Mouse (Mus musculus): ENCODE data around the gene Nup37. TPM values are rescaled to one million over a fixed set of nuclear protein-coding genes. Genes with fewer than 3 reads are reported as not detected.

The Nup37 gene
- polyA plus RNA-seq, 1 experiment: 7.1 TPM

GRCm38 (mm10) chr10:88201650-88202049, 54.9 kb downstream of the Nup37 start:
- peak; percentile 4 for DNase-seq
- no peaks in the 10 kb centered on the region for H3K27me3 ChIP-seq (replicated peaks; ENCODE audit: control insufficient read depth, insufficient read depth, low read length)
- no peak for TF ChIP-seq CTCF (conservative IDR thresholded peaks at IDR 0.05; ENCODE audit: insufficient read depth, insufficient read length, low read depth, low read length)
- 62% methylated on average over 13 of the region's 13 CpGs for WGBS
- no peaks in the 10 kb centered on the region; the same call in 1 of the 2 replicates for H3K36me3 ChIP-seq (ENCODE audit: control insufficient read depth, insufficient read depth, low read length)
- peak overlapping the region; percentile 75; the same call in 1 of the 2 replicates for H3K27ac ChIP-seq (ENCODE audit: insufficient read depth, low read depth, low read length)
- peaks cover 5% of the 10 kb centered on the region; the same call in 1 of the 2 replicates for H3K4me1 ChIP-seq (ENCODE audit: control insufficient read depth, insufficient read depth, low read length)
- peak overlapping the region; percentile 75 for H3K4me3 ChIP-seq (ENCODE audit: insufficient read depth, low read depth, low read length)

GRCm38 (mm10) chr10:88202581-88202980, 55.8 kb downstream of the Nup37 start:
- 90% methylated on average over 8 of the region's 8 CpGs for WGBS
- no peak overlapping the region for H3K4me3 ChIP-seq (ENCODE audit: insufficient read depth, low read depth, low read length)

GRCm38 (mm10) chr10:88203236-88203635, 56.4 kb downstream of the Nup37 start:
- Histone ChIP-seq H3K27me3 (replicated peaks; ENCODE audit: control insufficient read depth, insufficient read depth, low read length) (no peaks in the 10 kb centered on the region), H3K27ac (ENCODE audit: insufficient read depth, low read depth, low read length) (no peak overlapping the region), H3K36me3 (ENCODE audit: control insufficient read depth, insufficient read depth, low read length) (no peaks in the 10 kb centered on the region; the same call in 1 of the 2 replicates), H3K4me3 (ENCODE audit: insufficient read depth, low read depth, low read length) (no peak overlapping the region), H3K4me1 (ENCODE audit: control insufficient read depth, insufficient read depth, low read length) (peaks cover 5% of the 10 kb centered on the region; the same call in 1 of the 2 replicates)
- DNase-seq: no peak
- 95% methylated on average over 6 of the region's 6 CpGs for WGBS
- TF ChIP-seq CTCF (conservative IDR thresholded peaks at IDR 0.05; ENCODE audit: insufficient read depth, insufficient read length, low read depth, low read length) (no peak), POLR2A (IDR thresholded peaks at IDR 0.05; ENCODE audit: low read depth, low read length) (no peak)

More at GRCm38 (mm10) chr10:88202581-88202980, 55.8 kb downstream of the Nup37 start:
- peaks cover 5% of the 10 kb centered on the region; the same call in 1 of the 2 replicates for H3K4me1 ChIP-seq (ENCODE audit: control insufficient read depth, insufficient read depth, low read length)
- no peaks in the 10 kb centered on the region; the same call in 1 of the 2 replicates for H3K36me3 ChIP-seq (ENCODE audit: control insufficient read depth, insufficient read depth, low read length)
- no peak overlapping the region for H3K27ac ChIP-seq (ENCODE audit: insufficient read depth, low read depth, low read length)
- TF ChIP-seq CTCF (conservative IDR thresholded peaks at IDR 0.05; ENCODE audit: insufficient read depth, insufficient read length, low read depth, low read length) (no peak), POLR2A (IDR thresholded peaks at IDR 0.05; ENCODE audit: low read depth, low read length) (no peak)
- no peaks in the 10 kb centered on the region for H3K27me3 ChIP-seq (replicated peaks; ENCODE audit: control insufficient read depth, insufficient read depth, low read length)
- no peak for DNase-seq

GRCm38 (mm10) chr10:88212644-88213043, 65.9 kb downstream of the Nup37 start:
- Histone ChIP-seq H3K27me3 (replicated peaks; ENCODE audit: control insufficient read depth, insufficient read depth, low read length) (no peaks in the 10 kb centered on the region), H3K4me3 (ENCODE audit: insufficient read depth, low read depth, low read length) (no peak overlapping the region), H3K36me3 (ENCODE audit: control insufficient read depth, insufficient read depth, low read length) (0 out of 2 replicates have a peak, but pooled peaks cover 2% of the 10 kb centered on the region), H3K4me1 (ENCODE audit: control insufficient read depth, insufficient read depth, low read length) (no peaks in the 10 kb centered on the region), H3K27ac (ENCODE audit: insufficient read depth, low read depth, low read length) (no peak overlapping the region)
- 94% methylated on average over 5 of the region's 5 CpGs for WGBS
- TF ChIP-seq POLR2A (IDR thresholded peaks at IDR 0.05; ENCODE audit: low read depth, low read length) (no peak), CTCF (conservative IDR thresholded peaks at IDR 0.05; ENCODE audit: insufficient read depth, insufficient read length, low read depth, low read length) (no peak)
- no peak for DNase-seq

GRCm38 (mm10) chr10:88214800-88215514, 68.2 kb downstream of the Nup37 start:
- Histone ChIP-seq H3K4me1 (ENCODE audit: control insufficient read depth, insufficient read depth, low read length) (no peaks in the 10 kb centered on the region), H3K36me3 (ENCODE audit: control insufficient read depth, insufficient read depth, low read length) (0 out of 2 replicates have a peak, but pooled peaks cover 2% of the 10 kb centered on the region), H3K4me3 (ENCODE audit: insufficient read depth, low read depth, low read length) (no peak overlapping the region), H3K27ac (ENCODE audit: insufficient read depth, low read depth, low read length) (no peak overlapping the region), H3K27me3 (replicated peaks; ENCODE audit: control insufficient read depth, insufficient read depth, low read length) (no peaks in the 10 kb centered on the region)
- no peak for DNase-seq
- 93% methylated on average over 20 of the region's 20 CpGs for WGBS
- no peak for TF ChIP-seq CTCF (conservative IDR thresholded peaks at IDR 0.05; ENCODE audit: insufficient read depth, insufficient read length, low read depth, low read length)
- no peak for TF ChIP-seq POLR2A (IDR thresholded peaks at IDR 0.05; ENCODE audit: low read depth, low read length)

- Histone ChIP-seq H3K36me3 (ENCODE audit: control insufficient read depth, insufficient read depth, low read length) (peaks cover 4% of the 10 kb centered on the region), H3K27me3 (replicated peaks; ENCODE audit: control insufficient read depth, insufficient read depth, low read length) (no peaks in the 10 kb centered on the region), H3K4me1 (ENCODE audit: control insufficient read depth, insufficient read depth, low read length) (no peaks in the 10 kb centered on the region), H3K4me3 (ENCODE audit: insufficient read depth, low read depth, low read length) (no peak overlapping the region), H3K27ac (ENCODE audit: insufficient read depth, low read depth, low read length) (no peak overlapping the region)
- WGBS: 88% methylated on average over 3 of the region's 3 CpGs
- TF ChIP-seq CTCF (conservative IDR thresholded peaks at IDR 0.05; ENCODE audit: insufficient read depth, insufficient read length, low read depth, low read length): no peak
- TF ChIP-seq POLR2A (IDR thresholded peaks at IDR 0.05; ENCODE audit: low read depth, low read length): no peak
- DNase-seq: no peak
These were observed 71.4 kb downstream of the Nup37 start for GRCm38 (mm10) chr10:88218161-88218560.

GRCm38 (mm10) chr10:88221718-88222117, 74.9 kb downstream of the Nup37 start:
- TF ChIP-seq CTCF (conservative IDR thresholded peaks at IDR 0.05; ENCODE audit: insufficient read depth, insufficient read length, low read depth, low read length): no peak
- no peak for TF ChIP-seq POLR2A (IDR thresholded peaks at IDR 0.05; ENCODE audit: low read depth, low read length)
- WGBS: 80% methylated on average over 5 of the region's 5 CpGs
- H3K27ac ChIP-seq (ENCODE audit: insufficient read depth, low read depth, low read length): no peak overlapping the region
- no peak for DNase-seq
- H3K4me3 ChIP-seq (ENCODE audit: insufficient read depth, low read depth, low read length): no peak overlapping the region
- H3K4me1 ChIP-seq (ENCODE audit: control insufficient read depth, insufficient read depth, low read length): no peaks in the 10 kb centered on the region
- peaks cover 3% of the 10 kb centered on the region for H3K36me3 ChIP-seq (ENCODE audit: control insufficient read depth, insufficient read depth, low read length)
- H3K27me3 ChIP-seq (replicated peaks; ENCODE audit: control insufficient read depth, insufficient read depth, low read length): no peaks in the 10 kb centered on the region

All from kidney, adult 2 months (tissue).